Mouse (Mus musculus) right cerebral cortex, adult 18-20 months (tissue): Measurements from ENCODE around the gene Apoe.

ENCODE experiments used
- DNase-seq: peaks from one replicate; pipeline ENCODE4 v3.0.0; 2022; ENCODE audit warnings: mixed read lengths

Gene Apoe

GRCm38 (mm10) chr7:19663940-19664339 lies 35.0 kb downstream of the Apoe start:
- no peak for DNase-seq

GRCm38 (mm10) chr7:19652614-19653013 lies 46.4 kb downstream of the Apoe start:
- no peak for DNase-seq

- no peak for DNase-seq
Observed at GRCm38 (mm10) chr7:19651063-19651786, 47.8 kb downstream of the Apoe start.
